Mouse (Mus musculus) embryo, embryonic 9.5 days (tissue): ENCODE data around the gene Dennd2a.
"Not testable (repeated sequence)": the region's sequence is repeated elsewhere in the genome, so short reads cannot be mapped to it uniquely, and the experiment has no call there.

ENCODE experiments used
- DNase-seq: peaks from one replicate; pipeline ENCODE4 v3.0.0-alpha.2; 2017; ENCODE audit errors: extremely low spot score

The Dennd2a gene

GRCm38 (mm10) chr6:39419851-39420721 is 137.6 kb downstream of the Dennd2a start, which contains the start of gene Mkrn1:
Mkrn1 (minus strand) TSS chr6:39420462.
- peak; percentile 87 for DNase-seq

GRCm38 (mm10) chr6:39419386-39419850 is 138.2 kb downstream of the Dennd2a start:
- DNase-seq: no peak

GRCm38 (mm10) chr6:39416654-39417053 is 141.0 kb downstream of the Dennd2a start:
- DNase-seq: not testable (repeated sequence)

GRCm38 (mm10) chr6:39415762-39416161 is 141.9 kb downstream of the Dennd2a start:
- peak; percentile 37 for DNase-seq

- DNase-seq: no peak
These were observed 143.6 kb downstream of the Dennd2a start for GRCm38 (mm10) chr6:39414106-39414505.
